Mouse (Mus musculus): ENCODE measurements around the gene Tmem270. TPM values are rescaled to one million over a fixed set of nuclear protein-coding genes. Genes with fewer than 3 reads are reported as not detected.

Gene Tmem270
- total and polyA plus RNA-seq, 2 experiments from 2014 or later = not detected

- 4% methylated on average over 41 of the region's 41 CpGs for WGBS
- TF ChIP-seq CTCF (IDR thresholded peaks at IDR 0.05; ENCODE audit: low read depth) = no peak
- Histone ChIP-seq H3K9me3 (ENCODE audit: low read length) (no peaks in the 10 kb centered on the region), H3K4me3 (ENCODE audit: low read depth, low read length) (peak within 1 kb of the TSS; percentile 63), H3K9ac (peak within 1 kb of the TSS; percentile 56), H3K4me2 (ENCODE audit: low read depth) (peak within 1 kb of the TSS; percentile 100), H3K27ac (ENCODE audit: low read depth, low read length) (no peak within 1 kb of the TSS), H3K36me3 (ENCODE audit: insufficient read depth) (no peaks in the 10 kb centered on the region), H3K27me3 (ENCODE audit: insufficient read depth, low read length) (no peaks in the 10 kb centered on the region), H3K4me1 (ENCODE audit: insufficient read depth) (no peaks in the 10 kb centered on the region)
- DNase-seq (peak; percentile 90), ATAC-seq (peak; percentile 100)
These were observed 25.8 kb upstream of the Tmem270 start, which contains the start of gene Mettl27 for GRCm38 (mm10) chr5:134932179-134932902. Gene Mettl27 (plus strand): TSS chr5:134932368.

- no peaks in the 10 kb centered on the region for H3K27me3 ChIP-seq (ENCODE audit: insufficient read depth, low read length)
These were observed 23.5 kb upstream of the Tmem270 start for GRCm38 (mm10) chr5:134929988-134930387.

GRCm38 (mm10) chr5:134926726-134927125 lies 20.2 kb upstream of the Tmem270 start:
- Histone ChIP-seq H3K27ac (ENCODE audit: low read depth, low read length) (no peak overlapping the region), H3K4me2 (ENCODE audit: low read depth) (no peak overlapping the region), H3K9ac (no peak overlapping the region), H3K36me3 (ENCODE audit: insufficient read depth) (no peaks in the 10 kb centered on the region), H3K4me3 (ENCODE audit: low read depth, low read length) (no peak overlapping the region), H3K9me3 (ENCODE audit: low read length) (no peaks in the 10 kb centered on the region), H3K27me3 (ENCODE audit: insufficient read depth, low read length) (no peaks in the 10 kb centered on the region), H3K4me1 (ENCODE audit: insufficient read depth) (no peaks in the 10 kb centered on the region)
- WGBS = 86% methylated on average over 4 of the region's 4 CpGs
- TF ChIP-seq CTCF (IDR thresholded peaks at IDR 0.05; ENCODE audit: low read depth) = no peak
- DNase-seq = no peak
- ATAC-seq = no peak

More at GRCm38 (mm10) chr5:134929988-134930387, 23.5 kb upstream of the Tmem270 start:
- 87% methylated on average over 2 of the region's 2 CpGs for WGBS
- TF ChIP-seq CTCF (IDR thresholded peaks at IDR 0.05; ENCODE audit: low read depth) = no peak
- Histone ChIP-seq H3K4me2 (ENCODE audit: low read depth) (no peak overlapping the region), H3K27ac (ENCODE audit: low read depth, low read length) (no peak overlapping the region), H3K36me3 (ENCODE audit: insufficient read depth) (no peaks in the 10 kb centered on the region), H3K9ac (no peak overlapping the region), H3K4me1 (ENCODE audit: insufficient read depth) (no peaks in the 10 kb centered on the region), H3K4me3 (ENCODE audit: low read depth, low read length) (no peak overlapping the region), H3K9me3 (ENCODE audit: low read length) (no peaks in the 10 kb centered on the region)
- DNase-seq (no peak), ATAC-seq (no peak)

GRCm38 (mm10) chr5:134923141-134923540 lies 16.6 kb upstream of the Tmem270 start:
- Histone ChIP-seq H3K36me3 (ENCODE audit: insufficient read depth) (no peaks in the 10 kb centered on the region), H3K4me3 (ENCODE audit: low read depth, low read length) (no peak overlapping the region), H3K9ac (no peak overlapping the region), H3K4me2 (ENCODE audit: low read depth) (no peak overlapping the region), H3K9me3 (ENCODE audit: low read length) (no peaks in the 10 kb centered on the region), H3K4me1 (ENCODE audit: insufficient read depth) (no peaks in the 10 kb centered on the region), H3K27ac (ENCODE audit: low read depth, low read length) (no peak overlapping the region), H3K27me3 (ENCODE audit: insufficient read depth, low read length) (no peaks in the 10 kb centered on the region)
- DNase-seq = no peak
- ATAC-seq = no peak
- TF ChIP-seq CTCF (IDR thresholded peaks at IDR 0.05; ENCODE audit: low read depth) = no peak
- 49% methylated on average over 6 of the region's 6 CpGs for WGBS

GRCm38 (mm10) chr5:134921106-134921505 lies 14.6 kb upstream of the Tmem270 start:
- DNase-seq (no peak), ATAC-seq (no peak)
- Histone ChIP-seq H3K9ac (no peak overlapping the region), H3K9me3 (ENCODE audit: low read length) (no peaks in the 10 kb centered on the region), H3K36me3 (ENCODE audit: insufficient read depth) (no peaks in the 10 kb centered on the region), H3K4me1 (ENCODE audit: insufficient read depth) (no peaks in the 10 kb centered on the region), H3K27me3 (ENCODE audit: insufficient read depth, low read length) (no peaks in the 10 kb centered on the region), H3K27ac (ENCODE audit: low read depth, low read length) (no peak overlapping the region), H3K4me3 (ENCODE audit: low read depth, low read length) (no peak overlapping the region), H3K4me2 (ENCODE audit: low read depth) (no peak overlapping the region)
- 89% methylated on average over 8 of the region's 8 CpGs for WGBS
- TF ChIP-seq CTCF (IDR thresholded peaks at IDR 0.05; ENCODE audit: low read depth) = no peak

GRCm38 (mm10) chr5:134920106-134920687 lies 13.7 kb upstream of the Tmem270 start:
- H3K36me3 ChIP-seq (ENCODE audit: insufficient read depth) = no peaks in the 10 kb centered on the region
- no peak for TF ChIP-seq CTCF (IDR thresholded peaks at IDR 0.05; ENCODE audit: low read depth)
- ATAC-seq = no peak
- H3K27me3 ChIP-seq (ENCODE audit: insufficient read depth, low read length) = no peaks in the 10 kb centered on the region
- no peaks in the 10 kb centered on the region for H3K9me3 ChIP-seq (ENCODE audit: low read length)
- H3K9ac ChIP-seq = no peak overlapping the region
- DNase-seq = no peak
- H3K4me2 ChIP-seq (ENCODE audit: low read depth) = no peak overlapping the region
- no peak overlapping the region for H3K27ac ChIP-seq (ENCODE audit: low read depth, low read length)
- no peaks in the 10 kb centered on the region for H3K4me1 ChIP-seq (ENCODE audit: insufficient read depth)
- 67% methylated on average over 6 of the region's 6 CpGs for WGBS
- no peak overlapping the region for H3K4me3 ChIP-seq (ENCODE audit: low read depth, low read length)

GRCm38 (mm10) chr5:134919097-134919496 lies 12.6 kb upstream of the Tmem270 start:
- H3K36me3 ChIP-seq (ENCODE audit: insufficient read depth) = no peaks in the 10 kb centered on the region
- WGBS = 87% methylated on average over 3 of the region's 3 CpGs
- no peaks in the 10 kb centered on the region for H3K9me3 ChIP-seq (ENCODE audit: low read length)
- no peak for ATAC-seq
- no peak for DNase-seq
- no peak for TF ChIP-seq CTCF (IDR thresholded peaks at IDR 0.05; ENCODE audit: low read depth)
- no peaks in the 10 kb centered on the region for H3K4me1 ChIP-seq (ENCODE audit: insufficient read depth)
- no peak overlapping the region for H3K4me2 ChIP-seq (ENCODE audit: low read depth)
- no peak overlapping the region for H3K9ac ChIP-seq
- H3K27me3 ChIP-seq (ENCODE audit: insufficient read depth, low read length) = no peaks in the 10 kb centered on the region
- H3K27ac ChIP-seq (ENCODE audit: low read depth, low read length) = no peak overlapping the region
- no peak overlapping the region for H3K4me3 ChIP-seq (ENCODE audit: low read depth, low read length)

Data from forebrain, postnatal 0 days (tissue).